Mouse (Mus musculus) stomach, postnatal 0 days (tissue): ENCODE measurements around the gene Tmem210. TPM values are rescaled to one million over a fixed set of nuclear protein-coding genes. Genes with fewer than 3 reads are reported as not detected.

Experiments used
- ATAC-seq: fragments of 200-750 bp; cut with Nextera tagmentation; 2 replicates; pipeline ENCODE4 v1.8.0; 2017; ENCODE audit not compliant: low FRiP score, low TSS enrichment
- DNase-seq: peaks from one replicate; pipeline ENCODE4 v3.0.0-alpha.2; 2016; ENCODE audit warnings: low spot score
- H3K27ac ChIP-seq: fragments of 300-500 bp; sonication (generic); replicated peaks from 2 replicates; pipeline ENCODE4 v1.5.1; 2014; ENCODE audit warnings: mild to moderate bottlenecking, control low read depth
- H3K27me3 ChIP-seq: fragments of 300-500 bp; sonication (generic); 2 replicates; pipeline ENCODE4 v1.6.1; 2014; ENCODE audit warnings: low read length; ENCODE audit not compliant: control insufficient read depth, insufficient read depth
- H3K36me3 ChIP-seq: fragments of 300-500 bp; sonication (generic); 2 replicates; pipeline ENCODE4 v1.6.1; 2014; ENCODE audit warnings: low read length, mixed read lengths; ENCODE audit not compliant: control insufficient read depth, insufficient read depth
- H3K4me1 ChIP-seq: fragments of 300-500 bp; sonication (generic); replicated peaks from 2 replicates; pipeline ENCODE4 v1.6.1; 2014; ENCODE audit warnings: antibody characterized with exemption; ENCODE audit not compliant: control insufficient read depth, insufficient read depth
- H3K4me2 ChIP-seq: fragments of 300-500 bp; sonication (generic); replicated peaks from 2 replicates; pipeline ENCODE4 v1.6.1; 2014; ENCODE audit warnings: low read depth, mild to moderate bottlenecking, control low read depth, moderate library complexity
- H3K4me3 ChIP-seq: fragments of 300-500 bp; sonication (generic); 2 replicates; pipeline ENCODE4 v1.5.1; 2014; ENCODE audit warnings: low read depth, low read length, control low read depth
- H3K9ac ChIP-seq: fragments of 300-500 bp; sonication (generic); 2 replicates; pipeline ENCODE4 v1.6.1; 2014; ENCODE audit warnings: mild to moderate bottlenecking, low read length, control low read depth, mixed read lengths
- H3K9me3 ChIP-seq: fragments of 300-500 bp; sonication (generic); 2 replicates; pipeline ENCODE4 v1.6.1; 2016; ENCODE audit warnings: low read length; ENCODE audit not compliant: control insufficient read depth
- CTCF ChIP-seq: IDR thresholded peaks from 2 replicates; pipeline ENCODE4 v1.5.1; 2016; ENCODE audit warnings: antibody characterized with exemption, low read depth, mild to moderate bottlenecking, moderate library complexity
- EP300 ChIP-seq: optimal IDR thresholded peaks from 2 replicates; pipeline ENCODE3; 2016; ENCODE audit warnings: antibody characterized with exemption
- WGBS: fragments of 180-500 bp; shearing (Covaris S2); extraction: QIAGEN DNeasy Blood & Tissue Kit; methylation state at CpG from one replicate; pipeline ENCODE4 v1.1.7; 2014; 5-methylcytosine and 5-hydroxymethylcytosine counted together
- polyA plus RNA-seq: library from polyadenylated mRNA; unstranded; fragments of >200 nt; fragmentation: Nextera tagmentation; extraction: Ambion mirVana; gene quantifications from 2 replicates; pipeline ENCODE4 v1.2.1, GENCODE M21; 2015

The Tmem210 gene
- polyA plus RNA-seq, 1 experiment from 2014 or later: not detected

- peak overlapping the region; percentile 74 for H3K4me3 ChIP-seq
- no peak for TF ChIP-seq CTCF
- peak overlapping the region; percentile 87 for H3K9ac ChIP-seq
- 27% methylated on average over 16 of the region's 16 CpGs for WGBS
- peak overlapping the region; percentile 95 for H3K4me2 ChIP-seq
- no peaks in the 10 kb centered on the region for H3K9me3 ChIP-seq
- peaks cover 9% of the 10 kb centered on the region; the same call in 1 of the 2 replicates for H3K4me1 ChIP-seq
- H3K27me3 ChIP-seq: no peaks in the 10 kb centered on the region
- peaks cover 23% of the 10 kb centered on the region for H3K36me3 ChIP-seq
- peak overlapping the region; percentile 84 for H3K27ac ChIP-seq
- ATAC-seq (no peak), DNase-seq (no peak)
These were observed 14.9 kb upstream of the Tmem210 start for GRCm38 (mm10) chr2:25273010-25273409.

- Histone ChIP-seq H3K27me3 (no peaks in the 10 kb centered on the region), H3K4me3 (no peak overlapping the region), H3K4me2 (no peak overlapping the region), H3K36me3 (peaks cover 51% of the 10 kb centered on the region), H3K4me1 (no peaks in the 10 kb centered on the region), H3K9me3 (no peaks in the 10 kb centered on the region), H3K27ac (no peak overlapping the region), H3K9ac (no peak overlapping the region)
- WGBS: 61% methylated on average over 13 of the region's 13 CpGs
- ATAC-seq (peak; percentile 72), DNase-seq (peak; percentile 93)
- TF ChIP-seq EP300: no peak
- peak; percentile 96 for TF ChIP-seq CTCF
These were observed 8.7 kb upstream of the Tmem210 start for GRCm38 (mm10) chr2:25278928-25279882.

- Histone ChIP-seq H3K4me1 (peaks cover 8% of the 10 kb centered on the region; the same call in 1 of the 2 replicates), H3K36me3 (peaks cover 23% of the 10 kb centered on the region), H3K27ac (peak overlapping the region; percentile 94), H3K27me3 (0 out of 2 replicates have a peak, but pooled peaks cover 2% of the 10 kb centered on the region), H3K4me2 (no peak overlapping the region), H3K9ac (no peak overlapping the region), H3K4me3 (no peak overlapping the region), H3K9me3 (no peaks in the 10 kb centered on the region)
- ATAC-seq: no peak
- DNase-seq: no peak
- TF ChIP-seq CTCF (no peak), EP300 (no peak)
- 63% methylated on average over 2 of the region's 2 CpGs for WGBS
These were observed 2.4 kb upstream of the Tmem210 start for GRCm38 (mm10) chr2:25285551-25285950.

GRCm38 (mm10) chr2:25286314-25286713, 1.6 kb upstream of the Tmem210 start:
- Histone ChIP-seq H3K4me3 (no peak overlapping the region), H3K27ac (peak overlapping the region; percentile 94), H3K27me3 (peaks cover 2% of the 10 kb centered on the region; the same call in 1 of the 2 replicates), H3K9ac (no peak overlapping the region), H3K4me1 (peaks cover 8% of the 10 kb centered on the region; the same call in 1 of the 2 replicates), H3K9me3 (no peaks in the 10 kb centered on the region), H3K36me3 (peaks cover 17% of the 10 kb centered on the region), H3K4me2 (no peak overlapping the region)
- DNase-seq: peak; percentile 64
- WGBS: 33% methylated on average over 1 of the region's 1 CpGs
- ATAC-seq: peak; percentile 33
- TF ChIP-seq CTCF (no peak), EP300 (no peak)

- H3K4me1 ChIP-seq: peaks cover 8% of the 10 kb centered on the region; the same call in 1 of the 2 replicates
- H3K9ac ChIP-seq: no peak overlapping the region
- H3K27ac ChIP-seq: peak overlapping the region; percentile 94
- DNase-seq (peak; percentile 89), ATAC-seq (peak; percentile 82)
- H3K4me3 ChIP-seq: no peak overlapping the region
- 0 out of 2 replicates have a peak overlapping the region, but pooled peaks have one; percentile 8 for H3K4me2 ChIP-seq
- peaks cover 8% of the 10 kb centered on the region; the same call in 1 of the 2 replicates for H3K27me3 ChIP-seq
- H3K9me3 ChIP-seq: no peaks in the 10 kb centered on the region
- 31% methylated on average over 7 of the region's 7 CpGs for WGBS
- peaks cover 17% of the 10 kb centered on the region for H3K36me3 ChIP-seq
- no peak for TF ChIP-seq CTCF
- TF ChIP-seq EP300: peak; percentile 94
These were observed 908 bp upstream of the Tmem210 start for GRCm38 (mm10) chr2:25286837-25287636.
